Mouse (Mus musculus) kidney, embryonic 15.5 days (tissue): ENCODE data around the gene Gipr. TPM values are rescaled to one million over a fixed set of nuclear protein-coding genes. Genes with fewer than 3 reads are reported as not detected.

ENCODE experiments used
- ATAC-seq: fragments of 200-750 bp; cut with Nextera tagmentation; replicated peaks from 2 replicates; pipeline ENCODE4 v1.8.0; 2017; ENCODE audit warnings: moderate TSS enrichment; ENCODE audit not compliant: low FRiP score
- H3K27ac ChIP-seq: fragments of 300-500 bp; sonication (generic); 2 replicates; pipeline ENCODE4 v1.5.1; 2015; ENCODE audit warnings: mild to moderate bottlenecking, inconsistent platforms
- H3K27me3 ChIP-seq: fragments of 300-500 bp; sonication (generic); 2 replicates; pipeline ENCODE4 v1.6.1; 2015; ENCODE audit warnings: inconsistent platforms
- H3K36me3 ChIP-seq: fragments of 300-500 bp; sonication (generic); 2 replicates; pipeline ENCODE4 v1.6.1; 2015; ENCODE audit warnings: inconsistent platforms
- H3K4me1 ChIP-seq: fragments of 300-500 bp; sonication (generic); 2 replicates; pipeline ENCODE4 v1.6.1; 2015; ENCODE audit warnings: inconsistent platforms
- H3K4me2 ChIP-seq: fragments of 300-500 bp; sonication (generic); 2 replicates; pipeline ENCODE4 v1.6.1; 2015; ENCODE audit warnings: moderate library complexity, mild to moderate bottlenecking, inconsistent platforms
- H3K4me3 ChIP-seq: fragments of 300-500 bp; sonication (generic); replicated peaks from 2 replicates; pipeline ENCODE4 v1.5.1; 2015; ENCODE audit warnings: mild to moderate bottlenecking, inconsistent platforms
- H3K9ac ChIP-seq: fragments of 300-500 bp; sonication (generic); 2 replicates; pipeline ENCODE4 v1.6.1; 2015; ENCODE audit warnings: mild to moderate bottlenecking, inconsistent platforms
- H3K9me3 ChIP-seq: fragments of 300-500 bp; sonication (generic); replicated peaks from 2 replicates; pipeline ENCODE4 v1.6.1; 2016; ENCODE audit warnings: inconsistent platforms
- WGBS: fragments of 180-500 bp; shearing (Covaris S2); methylation state at CpG from one replicate; pipeline ENCODE4 v1.1.7; 2015; ENCODE audit warnings: mixed read lengths; 5-methylcytosine and 5-hydroxymethylcytosine counted together
- polyA plus RNA-seq: library from polyadenylated mRNA; unstranded; fragments of >200 nt; fragmentation: Nextera tagmentation; extraction: Ambion mirVana; gene quantifications from 2 replicates; pipeline ENCODE4 v1.2.1, GENCODE M21; 2015

Gene Gipr
- polyA plus RNA-seq, 1 experiment from 2014 or later, result 1.0 TPM

- H3K27ac ChIP-seq, result no peak overlapping the region
- H3K4me3 ChIP-seq, result no peak overlapping the region
- WGBS, result 43% methylated on average over 5 of the region's 5 CpGs
- H3K4me1 ChIP-seq, result no peaks in the 10 kb centered on the region
- no peaks in the 10 kb centered on the region for H3K27me3 ChIP-seq
- ATAC-seq, result no peak
- no peak overlapping the region for H3K4me2 ChIP-seq
- H3K36me3 ChIP-seq, result peaks cover 72% of the 10 kb centered on the region
- H3K9ac ChIP-seq, result no peak overlapping the region
- H3K9me3 ChIP-seq, result no peaks in the 10 kb centered on the region
Measured at GRCm38 (mm10) chr7:19137380-19137779, 28.5 kb downstream of the Gipr start.

DNA sequence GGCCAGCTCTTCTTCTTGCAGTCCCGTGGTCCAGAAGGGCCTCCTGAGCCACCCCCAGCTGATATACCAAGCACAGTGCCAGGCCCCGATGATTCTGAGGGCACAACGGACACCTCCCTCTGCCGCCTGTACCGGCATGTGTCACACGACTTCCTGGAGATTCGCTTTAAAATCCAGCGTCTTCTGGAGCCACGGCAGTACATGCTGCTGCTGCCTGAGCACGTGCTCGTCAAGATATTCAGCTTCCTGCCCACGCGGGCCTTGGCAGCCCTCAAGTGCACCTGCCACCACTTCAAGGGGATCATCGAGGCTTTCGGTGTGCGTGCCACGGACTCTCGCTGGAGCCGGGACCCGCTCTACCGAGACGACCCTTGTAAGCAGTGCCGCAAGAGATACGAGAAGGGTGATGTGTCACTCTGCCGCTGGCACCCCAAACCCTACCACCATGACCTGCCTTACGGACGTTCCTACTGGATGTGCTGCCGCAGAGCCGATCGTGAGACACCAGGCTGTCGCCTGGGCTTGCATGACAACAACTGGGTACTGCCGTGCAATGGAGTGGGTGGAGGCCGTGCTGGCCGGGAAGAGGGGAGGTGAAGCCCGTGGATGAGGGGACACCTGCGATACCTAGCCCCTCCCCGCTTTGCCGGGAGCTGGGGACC lies 29.1 kb downstream of the Gipr start:
- Histone ChIP-seq H3K36me3 (peaks cover 72% of the 10 kb centered on the region), H3K9me3 (no peaks in the 10 kb centered on the region), H3K9ac (no peak overlapping the region), H3K4me1 (peaks cover 3% of the 10 kb centered on the region; the same call in 1 of the 2 replicates), H3K27me3 (no peaks in the 10 kb centered on the region), H3K27ac (no peak overlapping the region), H3K4me3 (no peak overlapping the region), H3K4me2 (no peak overlapping the region)
- ATAC-seq, result no peak
- 91% methylated on average over 38 of the region's 38 CpGs for WGBS

- Histone ChIP-seq H3K4me3 (no peak overlapping the region), H3K27me3 (no peaks in the 10 kb centered on the region), H3K4me2 (no peak overlapping the region), H3K9me3 (no peaks in the 10 kb centered on the region), H3K27ac (no peak overlapping the region), H3K36me3 (peaks cover 69% of the 10 kb centered on the region), H3K4me1 (peaks cover 6% of the 10 kb centered on the region; the same call in 1 of the 2 replicates), H3K9ac (no peak overlapping the region)
- ATAC-seq, result no peak
- 94% methylated on average over 13 of the region's 13 CpGs for WGBS
Measured at GRCm38 (mm10) chr7:19136168-19136567, 29.8 kb downstream of the Gipr start.

DNA sequence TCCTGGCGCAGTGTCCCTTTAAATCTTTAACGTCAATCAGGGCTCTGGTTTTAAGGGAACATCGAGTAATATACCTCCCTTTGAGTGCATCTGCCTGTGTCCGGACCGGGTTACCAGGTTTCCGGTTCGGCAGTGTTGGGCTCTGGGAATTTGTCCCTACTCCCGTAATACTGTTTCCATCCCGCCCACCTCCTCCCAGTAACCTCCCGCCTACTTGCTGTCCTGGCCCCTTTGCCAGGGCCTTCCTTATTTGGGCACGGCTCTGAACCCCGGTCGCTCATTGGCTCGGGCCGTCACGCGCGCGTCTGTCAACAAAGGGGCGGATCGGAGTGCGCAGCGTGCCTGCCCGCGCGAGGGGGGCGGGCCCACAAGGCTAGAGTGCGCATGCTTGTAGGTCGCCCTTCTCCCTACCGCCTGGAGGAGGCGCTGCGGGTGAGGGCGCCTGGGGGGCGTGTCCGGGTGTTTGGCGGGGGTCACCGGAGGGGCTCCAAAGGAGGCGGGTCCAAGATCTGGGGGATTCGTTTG lies 34.5 kb downstream of the Gipr start:
- Histone ChIP-seq H3K4me2 (peak overlapping the region; percentile 71), H3K27me3 (no peaks in the 10 kb centered on the region), H3K9ac (peak overlapping the region; percentile 43), H3K27ac (peak overlapping the region; percentile 90), H3K4me3 (peak overlapping the region; percentile 50), H3K36me3 (peaks cover 29% of the 10 kb centered on the region), H3K4me1 (peaks cover 18% of the 10 kb centered on the region), H3K9me3 (no peaks in the 10 kb centered on the region)
- peak; percentile 98 for ATAC-seq
- WGBS, result under 1% methylated on average over 39 of the region's 39 CpGs

GRCm38 (mm10) chr7:19130657-19131056 lies 35.3 kb downstream of the Gipr start:
- 26% methylated on average over 4 of the region's 4 CpGs for WGBS
- ATAC-seq, result no peak
- peaks cover 18% of the 10 kb centered on the region for H3K4me1 ChIP-seq
- H3K9me3 ChIP-seq, result no peaks in the 10 kb centered on the region
- H3K27me3 ChIP-seq, result no peaks in the 10 kb centered on the region
- peak overlapping the region; percentile 50 for H3K4me3 ChIP-seq
- peak overlapping the region; percentile 90 for H3K27ac ChIP-seq
- peak overlapping the region; percentile 71 for H3K4me2 ChIP-seq
- no peak overlapping the region for H3K9ac ChIP-seq
- H3K36me3 ChIP-seq, result peaks cover 24% of the 10 kb centered on the region

DNA sequence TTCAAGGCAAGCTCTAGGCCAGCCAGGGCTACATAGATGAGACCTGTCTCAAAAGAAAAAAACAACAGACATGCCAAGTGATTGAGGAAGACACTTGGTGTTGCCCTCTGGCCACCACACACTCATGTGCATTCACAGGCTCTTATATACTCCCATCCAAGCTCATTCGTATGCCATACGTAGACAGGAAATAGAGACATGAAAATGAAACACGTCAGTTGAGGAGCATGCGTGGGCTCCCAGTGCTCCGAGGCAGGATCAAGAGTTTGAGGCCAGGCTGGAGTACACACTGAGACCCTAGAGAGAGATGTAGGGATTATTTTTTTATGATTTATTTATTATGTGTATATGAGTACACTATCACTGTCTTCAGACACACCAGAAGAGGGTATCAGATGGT lies 36.5 kb downstream of the Gipr start:
- Histone ChIP-seq H3K4me2 (no peak overlapping the region), H3K27me3 (no peaks in the 10 kb centered on the region), H3K9me3 (no peaks in the 10 kb centered on the region), H3K27ac (no peak overlapping the region), H3K36me3 (peaks cover 15% of the 10 kb centered on the region), H3K4me3 (no peak overlapping the region), H3K9ac (no peak overlapping the region), H3K4me1 (peaks cover 22% of the 10 kb centered on the region)
- WGBS, result 92% methylated on average over 5 of the region's 5 CpGs
- no peak for ATAC-seq

DNA sequence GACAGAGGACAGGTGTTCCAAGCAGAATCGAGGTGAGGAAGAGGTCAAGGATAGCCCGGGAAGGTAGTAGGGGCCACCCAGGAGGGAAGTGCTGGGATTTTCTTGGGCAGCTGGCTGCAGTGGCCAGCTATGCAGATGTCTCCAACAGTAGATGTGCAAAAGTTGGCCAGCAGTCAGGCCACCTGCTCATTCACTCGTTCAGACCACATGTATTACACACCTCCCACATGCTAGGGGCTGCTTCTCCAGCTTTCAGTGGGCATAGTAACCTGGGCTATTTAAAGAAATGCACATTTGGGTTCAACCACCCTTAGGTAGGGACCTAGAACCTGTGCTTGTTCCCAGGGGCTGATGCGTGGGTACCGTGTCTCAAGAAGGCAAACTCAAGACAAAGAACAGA lies 38.2 kb downstream of the Gipr start:
- H3K9ac ChIP-seq, result no peak overlapping the region
- no peaks in the 10 kb centered on the region for H3K27me3 ChIP-seq
- H3K27ac ChIP-seq, result no peak overlapping the region
- 86% methylated on average over 5 of the region's 5 CpGs for WGBS
- ATAC-seq, result no peak
- H3K36me3 ChIP-seq, result peaks cover 11% of the 10 kb centered on the region
- H3K4me1 ChIP-seq, result peaks cover 22% of the 10 kb centered on the region
- no peaks in the 10 kb centered on the region for H3K9me3 ChIP-seq
- H3K4me3 ChIP-seq, result no peak overlapping the region
- no peak overlapping the region for H3K4me2 ChIP-seq

DNA sequence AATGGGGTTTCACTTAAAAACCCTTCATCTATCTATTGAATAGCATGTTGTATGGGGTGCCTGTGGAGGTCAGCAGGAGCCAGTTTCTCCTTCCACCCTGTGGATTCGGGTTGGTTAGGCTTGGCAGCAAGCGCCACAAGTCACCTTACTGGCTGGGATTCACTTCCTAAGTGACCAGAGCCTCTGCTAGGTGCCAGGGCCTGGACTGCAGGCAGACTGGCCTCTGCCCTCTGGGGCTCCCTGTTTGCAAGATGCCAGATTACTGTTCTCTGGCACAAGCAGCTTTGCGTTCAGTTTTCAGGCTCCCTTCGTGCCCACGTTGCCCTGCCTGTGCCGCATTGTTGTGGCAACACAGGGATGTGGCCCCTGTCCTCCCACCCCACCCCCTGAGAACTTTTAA lies 41.2 kb downstream of the Gipr start:
- ATAC-seq, result no peak
- 72% methylated on average over 6 of the region's 6 CpGs for WGBS
- H3K27ac ChIP-seq, result no peak overlapping the region
- H3K27me3 ChIP-seq, result no peaks in the 10 kb centered on the region
- H3K4me2 ChIP-seq, result no peak overlapping the region
- 0 out of 2 replicates have a peak overlapping the region, but pooled peaks have one; percentile 4 for H3K9ac ChIP-seq
- no peak overlapping the region for H3K4me3 ChIP-seq
- peaks cover 23% of the 10 kb centered on the region for H3K4me1 ChIP-seq
- H3K9me3 ChIP-seq, result no peaks in the 10 kb centered on the region
- H3K36me3 ChIP-seq, result peaks cover 17% of the 10 kb centered on the region

GRCm38 (mm10) chr7:19121686-19122085 lies 44.2 kb downstream of the Gipr start:
- no peaks in the 10 kb centered on the region for H3K27me3 ChIP-seq
- peaks cover 10% of the 10 kb centered on the region; the same call in 1 of the 2 replicates for H3K36me3 ChIP-seq
- no peaks in the 10 kb centered on the region for H3K9me3 ChIP-seq
- peaks cover 30% of the 10 kb centered on the region for H3K4me1 ChIP-seq
- H3K27ac ChIP-seq, result no peak overlapping the region
- H3K9ac ChIP-seq, result no peak overlapping the region
- no peak overlapping the region for H3K4me3 ChIP-seq
- no peak overlapping the region for H3K4me2 ChIP-seq
- WGBS, result 87% methylated on average over 4 of the region's 4 CpGs
- no peak for ATAC-seq

DNA sequence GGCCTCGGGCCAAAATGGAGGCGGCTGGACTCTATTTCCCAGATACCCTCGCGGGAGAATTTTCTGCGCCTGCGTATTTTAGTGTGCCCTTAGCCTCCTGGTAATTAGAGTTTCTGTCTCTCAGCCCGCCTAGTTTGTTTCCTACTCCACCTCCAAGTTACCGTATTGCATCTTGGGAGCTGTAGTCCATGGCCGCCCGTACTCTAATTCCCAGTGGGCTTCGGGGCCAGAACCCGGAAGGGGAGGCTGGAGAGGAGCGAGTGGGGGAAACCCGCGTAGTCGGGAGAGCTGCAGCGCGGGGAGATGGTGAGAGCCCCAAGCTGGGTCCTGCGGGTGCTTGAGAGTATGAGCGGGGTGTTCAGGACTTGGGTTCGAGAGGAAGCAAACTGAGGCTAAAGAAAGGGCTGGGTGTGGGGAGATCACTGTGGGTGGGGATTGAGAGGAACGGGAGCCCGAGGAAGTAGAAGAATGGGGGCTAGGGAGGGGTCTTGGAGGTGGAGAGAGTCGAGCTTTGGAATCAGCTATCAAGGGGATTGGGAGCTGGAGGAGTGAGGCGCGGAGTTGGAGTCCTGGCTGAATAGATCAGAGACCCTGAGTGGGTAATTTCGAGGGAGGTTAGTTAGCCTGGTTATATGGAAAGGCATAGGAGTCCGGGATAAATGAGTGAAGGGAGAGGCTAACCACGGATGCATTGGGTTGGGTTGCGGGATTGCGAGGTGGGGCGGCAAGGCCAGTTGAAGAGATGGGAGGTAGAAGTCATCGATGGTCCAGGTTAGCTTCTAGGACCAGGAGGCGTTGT lies 46.1 kb downstream of the Gipr start, which contains the start of gene Fbxo46:
Fbxo46 (plus strand) TSS at position 229 of the 799 bp plus-strand sequence.
- Histone ChIP-seq H3K27me3 (no peaks in the 10 kb centered on the region), H3K9ac (peak within 1 kb of the TSS; percentile 82), H3K4me1 (peaks cover 30% of the 10 kb centered on the region), H3K27ac (peak within 1 kb of the TSS; percentile 73), H3K9me3 (no peaks in the 10 kb centered on the region), H3K4me3 (peak within 1 kb of the TSS; percentile 79), H3K36me3 (peaks cover 7% of the 10 kb centered on the region; the same call in 1 of the 2 replicates), H3K4me2 (peak within 1 kb of the TSS; percentile 78)
- ATAC-seq, result peak; percentile 96
- WGBS, result 2% methylated on average over 34 of the region's 34 CpGs

DNA sequence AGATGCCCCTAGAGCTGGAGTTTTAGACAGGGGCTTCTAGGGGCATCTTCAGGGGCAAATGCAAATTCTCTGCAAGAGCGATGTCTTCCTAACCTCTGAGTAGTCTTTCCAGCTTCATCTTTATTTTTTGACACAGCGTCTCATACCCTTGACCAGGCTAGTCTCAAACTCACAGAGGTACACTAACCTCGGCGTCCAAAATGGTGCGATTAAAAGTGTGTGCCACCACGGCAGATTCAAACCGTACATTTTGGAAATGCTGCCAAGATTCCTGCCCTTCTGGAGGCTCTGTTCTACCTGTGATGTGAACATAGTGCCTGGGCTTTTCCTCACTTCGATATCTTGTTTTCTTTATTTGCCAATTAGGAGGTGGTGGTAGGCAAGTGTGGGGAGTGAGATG lies 46.8 kb downstream of the Gipr start:
- 94% methylated on average over 8 of the region's 8 CpGs for WGBS
- 0 out of 2 replicates have a peak overlapping the region, but pooled peaks have one; percentile 78 for H3K4me2 ChIP-seq
- no peak overlapping the region for H3K9ac ChIP-seq
- H3K4me3 ChIP-seq, result peak overlapping the region; percentile 79
- peaks cover 25% of the 10 kb centered on the region for H3K4me1 ChIP-seq
- ATAC-seq, result peak; percentile 14; the same call in 1 of the 2 replicates
- H3K36me3 ChIP-seq, result peaks cover 7% of the 10 kb centered on the region; the same call in 1 of the 2 replicates
- H3K9me3 ChIP-seq, result no peaks in the 10 kb centered on the region
- no peaks in the 10 kb centered on the region for H3K27me3 ChIP-seq
- no peak overlapping the region for H3K27ac ChIP-seq
